Mouse (Mus musculus): ENCODE results near the gene Tmem9b.
A peak's percentile ranks its signal among the peaks of the same experiment; 100 is the strongest.

Tmem9b gene

DNA sequence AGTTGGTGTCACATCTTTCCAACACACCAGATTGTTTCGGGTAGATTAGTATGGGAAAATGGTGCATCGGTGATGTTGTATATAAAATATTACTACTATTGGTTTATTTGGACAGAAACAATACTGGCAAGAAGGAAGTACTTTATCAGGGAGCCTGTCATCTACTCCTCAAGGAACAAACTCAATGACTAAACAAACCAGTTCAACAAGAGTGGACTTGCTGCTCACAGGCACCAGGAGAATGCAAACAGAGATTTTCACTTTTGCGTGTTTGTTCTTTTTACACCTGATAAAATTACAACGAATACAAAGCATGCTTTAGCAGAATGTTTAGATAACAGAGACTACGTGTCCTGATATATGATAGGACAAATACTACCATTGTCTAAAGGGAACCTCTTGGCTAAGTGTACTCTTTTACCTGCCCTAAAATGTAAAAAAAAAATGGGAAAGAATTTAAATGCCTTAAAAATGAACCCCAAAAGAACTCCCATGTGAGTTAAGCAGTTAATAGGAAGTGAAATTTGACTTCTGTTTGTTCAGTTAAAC is 12.8 kb downstream of the Tmem9b start:
- no peak for DNase-seq (ENCODE audit: low read depth, low spot score)

DNA sequence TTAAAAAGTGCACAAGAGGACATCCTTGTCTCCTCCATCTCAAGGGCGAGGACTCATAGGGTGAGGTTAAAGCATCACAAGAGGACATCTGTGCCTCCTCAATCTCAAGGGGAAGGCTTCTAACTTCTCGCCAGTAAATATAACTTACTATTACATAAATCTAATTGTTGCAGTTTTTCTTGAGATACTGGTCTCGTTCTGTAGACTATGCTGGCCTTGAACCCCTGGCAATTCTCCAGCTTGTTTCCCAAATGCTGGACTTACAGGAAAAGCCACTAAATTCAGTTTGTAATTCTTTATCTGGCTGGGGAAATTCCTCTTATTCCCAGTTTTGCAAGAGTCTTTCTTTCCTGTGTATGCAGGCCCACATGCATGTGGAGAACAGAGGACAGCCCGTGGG is 17.9 kb downstream of the Tmem9b start:
- no peak for DNase-seq (ENCODE audit: low read depth, low spot score)

DNA sequence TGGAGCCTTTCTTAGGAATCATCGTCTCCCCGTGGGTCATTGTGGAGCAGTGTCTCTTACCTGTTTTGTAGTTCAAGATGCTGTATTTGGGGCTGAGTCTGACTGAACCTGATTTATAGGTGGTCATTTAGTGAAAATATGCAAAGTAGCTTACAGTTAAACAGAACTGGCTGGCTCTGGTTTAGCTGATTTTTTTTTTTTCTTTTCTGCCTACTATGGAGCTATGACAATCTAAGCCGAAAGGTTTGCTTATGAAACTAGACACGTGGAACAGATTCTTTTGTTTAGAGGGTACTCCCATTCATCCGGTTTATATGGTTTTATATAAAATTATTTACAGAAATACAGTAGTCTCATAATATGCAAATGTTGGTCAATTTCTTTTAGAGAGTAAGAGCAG is 21.0 kb downstream of the Tmem9b start, which contains the start of gene Ascl3:
TSS of gene Ascl3 (minus strand) at position 101 of the 400 bp plus-strand sequence.
- no peak for DNase-seq (ENCODE audit: low read depth, low spot score)

DNA sequence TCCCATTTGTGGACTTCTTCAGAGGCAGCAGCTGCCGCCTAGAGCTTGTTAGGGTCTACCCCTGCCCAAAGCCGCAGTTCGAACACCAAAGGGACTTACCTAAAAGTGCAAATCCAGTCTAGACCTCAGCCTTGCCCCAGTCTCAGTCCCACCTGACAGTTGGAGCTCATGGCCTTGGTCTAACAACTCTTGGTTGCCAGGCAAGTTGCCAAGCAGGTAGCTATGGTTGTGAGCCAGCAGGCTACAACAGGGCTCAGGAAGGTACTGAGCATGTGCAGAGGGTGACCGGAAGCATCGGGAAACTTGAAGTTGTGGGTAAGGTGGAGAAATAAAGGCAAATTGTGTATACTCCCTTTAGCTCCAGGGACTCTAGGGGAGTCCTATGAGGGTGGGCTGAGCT is 29.0 kb downstream of the Tmem9b start, which contains the start of gene BC051019:
TSS of gene BC051019 (minus strand) at position 154 of the 400 bp plus-strand sequence.
- DNase-seq (ENCODE audit: low read depth, low spot score), result no peak

DNA sequence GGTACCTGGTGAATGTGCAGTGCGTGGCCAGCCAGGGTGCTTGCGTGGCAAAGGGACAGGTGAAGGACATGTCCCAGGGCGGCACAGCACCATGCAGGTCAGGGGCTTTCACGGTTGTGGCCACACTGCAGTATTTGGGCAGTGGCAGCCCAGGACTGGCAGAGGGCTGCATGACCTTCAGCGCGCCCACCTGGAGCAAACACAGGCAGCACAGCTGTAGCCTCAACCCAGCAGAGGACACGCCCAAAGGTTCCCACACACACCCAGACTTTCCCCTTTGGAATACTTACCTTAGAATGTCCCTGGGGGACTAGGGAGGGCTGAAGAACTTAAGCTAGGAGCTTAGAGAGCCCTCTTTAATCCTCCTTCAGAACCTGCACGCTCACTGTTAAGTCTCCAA is 29.6 kb downstream of the Tmem9b start:
- no peak for DNase-seq (ENCODE audit: low read depth, low spot score)

DNA sequence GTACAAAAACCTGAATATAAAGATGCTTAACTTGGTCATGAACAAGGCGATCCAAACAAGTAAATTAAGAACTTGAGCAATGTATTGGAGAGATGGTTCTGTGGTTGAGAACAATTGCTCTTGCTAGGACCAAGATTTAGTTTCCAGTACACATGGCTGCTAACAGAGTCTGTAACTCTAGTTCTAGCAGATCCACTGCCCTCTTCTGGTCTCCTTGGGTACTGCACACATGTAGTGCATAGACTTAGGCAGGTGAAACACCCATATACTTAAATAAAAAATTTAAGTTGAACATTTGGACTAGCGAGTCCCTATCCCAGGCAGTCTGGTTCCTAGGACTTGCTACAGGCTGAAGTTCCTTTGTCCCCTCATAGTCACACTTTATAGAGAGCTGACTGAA is 30.1 kb downstream of the Tmem9b start:
- DNase-seq (ENCODE audit: low read depth, low spot score), result peak; percentile 45

DNA sequence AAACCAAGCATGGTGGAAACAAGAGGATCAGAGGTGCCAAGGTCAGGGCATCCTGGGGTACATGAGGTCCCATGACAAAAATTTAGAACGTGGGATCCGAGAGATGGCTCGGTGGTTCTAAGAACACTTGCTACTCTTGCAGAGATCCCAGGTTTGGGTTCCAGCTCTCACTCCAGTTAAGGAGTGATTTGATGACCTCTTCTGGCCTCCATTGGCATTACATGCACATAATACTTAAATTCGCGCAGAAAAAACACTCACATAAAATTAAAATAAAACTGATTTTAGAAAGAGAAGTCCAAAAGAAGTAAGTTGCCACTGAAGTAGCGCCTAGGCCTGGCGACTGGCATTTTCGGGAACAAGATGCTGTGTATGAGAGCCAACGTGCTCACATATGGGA is 33.4 kb downstream of the Tmem9b start:
- peak; percentile 37 for DNase-seq (ENCODE audit: low read depth, low spot score)

DNA sequence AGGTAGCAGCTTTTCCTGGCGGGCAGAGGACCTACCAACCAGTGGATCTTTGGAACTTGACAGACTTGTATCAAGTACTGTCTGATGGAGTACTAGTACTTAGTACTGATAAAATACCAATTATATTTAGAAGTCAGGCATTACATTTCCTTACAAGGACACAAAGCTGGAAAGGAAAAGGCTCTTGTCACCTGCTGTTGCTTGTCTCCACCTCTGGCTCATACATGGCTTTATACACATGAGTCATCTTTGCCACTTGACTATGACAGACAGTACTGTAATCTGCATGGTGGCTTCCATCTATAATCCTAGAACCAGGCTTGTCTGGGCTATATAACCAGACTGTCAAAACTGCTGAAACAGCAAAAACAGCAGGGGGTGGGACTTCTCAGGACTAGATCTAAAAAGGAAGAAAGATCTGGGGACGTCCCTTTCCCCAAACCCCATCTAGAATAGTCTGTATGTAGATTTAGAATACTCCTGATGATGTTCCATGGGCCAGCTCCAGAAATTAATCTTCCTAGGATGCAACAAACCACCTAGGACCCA is 39.2 kb downstream of the Tmem9b start:
- DNase-seq (ENCODE audit: low read depth, low spot score), result no peak

DNA sequence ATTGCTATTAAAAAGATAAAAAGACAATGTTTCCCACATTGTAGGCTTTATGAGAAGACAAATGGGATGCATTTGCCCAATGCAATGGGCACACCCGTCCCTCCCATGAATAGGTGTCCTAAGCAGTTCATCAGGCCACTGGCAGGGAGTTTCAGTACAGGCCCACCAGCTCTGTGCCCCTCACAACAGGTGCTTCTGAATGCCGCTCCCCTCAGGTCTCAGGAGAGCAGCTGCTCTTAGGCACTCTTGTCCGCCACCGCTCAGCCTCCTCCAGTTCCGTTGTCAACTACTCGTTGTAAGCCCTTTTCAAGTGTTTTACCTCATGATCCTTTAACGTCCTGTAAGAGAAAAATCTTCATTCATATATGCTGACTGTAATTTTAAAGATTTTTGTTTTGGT is 40.5 kb downstream of the Tmem9b start:
- no peak for DNase-seq (ENCODE audit: low read depth, low spot score)

DNA sequence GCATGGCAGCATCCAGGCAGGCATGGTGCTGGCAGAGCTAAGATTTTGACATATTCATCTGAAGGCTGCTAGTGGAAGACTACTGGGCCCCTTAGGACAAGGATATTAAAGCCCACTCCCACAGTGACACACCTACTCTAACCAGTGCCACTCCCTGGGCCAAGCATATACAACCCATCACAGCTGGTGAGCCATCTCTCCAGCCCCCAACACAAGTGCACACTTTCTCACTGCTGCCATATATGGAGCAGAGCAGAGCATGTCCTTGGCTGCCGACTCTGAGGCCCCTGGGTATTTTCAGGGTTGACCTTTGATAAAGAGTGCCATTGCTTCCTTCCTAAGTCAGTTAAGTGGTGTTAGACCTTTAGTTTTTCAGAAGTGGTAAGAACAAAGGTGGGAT is 42.6 kb downstream of the Tmem9b start:
- DNase-seq (ENCODE audit: low read depth, low spot score), result no peak

DNA sequence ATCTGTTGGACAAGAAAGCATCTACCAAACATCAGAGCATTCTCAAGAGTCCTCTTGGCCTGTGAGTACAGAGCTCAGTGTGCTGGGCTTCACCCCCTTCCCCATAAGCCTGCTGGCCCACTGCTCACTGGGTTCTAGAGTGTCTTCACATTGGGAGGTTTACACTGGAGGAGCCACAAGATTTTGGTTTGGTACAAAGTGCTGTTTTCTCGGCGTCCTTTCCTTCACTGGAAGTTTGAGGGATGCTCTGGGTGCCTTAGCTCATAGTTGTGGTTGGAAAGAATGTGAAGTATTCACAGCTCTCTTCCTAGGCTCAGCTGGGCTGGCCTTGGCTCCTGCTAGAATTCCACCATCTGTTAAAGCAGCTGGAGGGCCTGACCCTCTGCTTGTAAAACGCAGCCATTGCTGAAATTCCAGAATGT is 43.7 kb downstream of the Tmem9b start:
- no peak for DNase-seq (ENCODE audit: low read depth, low spot score)

DNA sequence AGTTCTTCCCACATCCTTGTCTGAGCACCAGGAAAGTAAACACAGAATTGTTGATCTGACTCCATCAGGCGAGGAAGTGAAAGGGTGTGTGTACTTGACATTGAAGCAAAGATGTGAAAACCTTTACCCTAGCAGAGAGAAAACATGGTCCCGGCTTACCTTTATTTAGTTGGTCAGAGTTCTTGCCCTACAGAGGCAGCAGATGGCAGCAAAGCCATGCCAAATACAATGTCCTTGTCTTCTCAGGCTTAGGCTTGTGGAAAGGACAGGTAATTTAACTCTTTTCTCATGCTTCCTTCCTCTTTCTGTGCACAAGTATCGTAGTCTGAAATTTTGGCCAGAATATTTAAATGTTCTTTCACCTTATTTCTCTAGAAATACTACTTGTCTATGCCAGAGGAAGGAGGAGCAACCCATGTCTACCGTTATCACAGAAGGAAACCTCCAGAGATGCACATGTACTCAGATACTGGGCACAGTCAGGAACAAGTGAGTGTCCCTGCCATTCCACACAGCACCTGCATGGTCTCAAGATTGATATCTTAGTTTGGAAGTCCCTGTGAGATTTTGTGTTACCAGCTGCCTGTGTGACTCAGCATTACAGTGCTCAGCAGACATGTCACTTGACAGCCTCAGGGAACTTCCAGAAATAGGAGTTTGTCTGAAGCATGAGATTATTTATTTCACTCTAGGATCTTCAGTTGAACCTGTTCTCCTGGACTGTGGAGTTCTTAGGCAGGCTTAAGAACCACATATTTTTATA is 45.5 kb downstream of the Tmem9b start:
- DNase-seq (ENCODE audit: low read depth, low spot score), result peak; percentile 85

DNA sequence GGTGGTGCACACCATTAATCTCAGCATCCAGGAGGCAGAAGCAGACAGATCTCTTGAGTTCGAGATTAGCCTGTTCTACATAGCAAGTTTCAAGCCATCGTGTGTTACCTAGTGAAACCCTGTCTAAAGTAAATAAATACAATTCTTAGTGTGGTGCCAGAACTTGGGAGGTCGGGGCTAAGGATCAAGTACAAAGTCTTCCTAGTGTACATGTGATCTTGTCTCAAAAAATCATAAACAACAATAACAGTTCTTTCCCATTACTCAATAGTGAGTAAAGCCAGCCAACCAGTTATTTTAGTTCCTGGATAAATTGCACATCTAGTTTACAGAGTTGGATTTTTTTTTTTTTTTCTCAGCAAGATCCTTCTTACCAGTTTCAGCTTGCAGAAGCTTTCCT is 48.2 kb downstream of the Tmem9b start:
- DNase-seq (ENCODE audit: low read depth, low spot score), result no peak

DNA sequence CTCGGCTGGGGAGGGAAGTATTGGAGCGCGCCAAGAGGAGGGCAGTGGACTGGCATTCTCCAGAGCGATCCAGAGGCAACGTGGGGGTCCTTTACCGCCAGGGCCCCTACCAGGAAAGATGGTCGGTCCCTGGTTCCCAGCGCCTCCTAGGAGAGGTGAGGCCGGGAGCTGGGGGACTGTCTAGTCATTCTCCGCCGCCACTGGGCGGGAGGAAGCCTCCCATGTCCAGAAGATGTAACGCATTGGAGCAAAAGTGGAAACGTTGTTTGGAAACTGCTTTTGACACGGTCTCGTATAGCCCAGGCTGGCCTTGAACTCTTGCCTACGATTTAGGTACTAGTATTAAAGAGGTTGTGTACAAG is 48.7 kb downstream of the Tmem9b start:
- DNase-seq (ENCODE audit: low read depth, low spot score), result no peak

DNA sequence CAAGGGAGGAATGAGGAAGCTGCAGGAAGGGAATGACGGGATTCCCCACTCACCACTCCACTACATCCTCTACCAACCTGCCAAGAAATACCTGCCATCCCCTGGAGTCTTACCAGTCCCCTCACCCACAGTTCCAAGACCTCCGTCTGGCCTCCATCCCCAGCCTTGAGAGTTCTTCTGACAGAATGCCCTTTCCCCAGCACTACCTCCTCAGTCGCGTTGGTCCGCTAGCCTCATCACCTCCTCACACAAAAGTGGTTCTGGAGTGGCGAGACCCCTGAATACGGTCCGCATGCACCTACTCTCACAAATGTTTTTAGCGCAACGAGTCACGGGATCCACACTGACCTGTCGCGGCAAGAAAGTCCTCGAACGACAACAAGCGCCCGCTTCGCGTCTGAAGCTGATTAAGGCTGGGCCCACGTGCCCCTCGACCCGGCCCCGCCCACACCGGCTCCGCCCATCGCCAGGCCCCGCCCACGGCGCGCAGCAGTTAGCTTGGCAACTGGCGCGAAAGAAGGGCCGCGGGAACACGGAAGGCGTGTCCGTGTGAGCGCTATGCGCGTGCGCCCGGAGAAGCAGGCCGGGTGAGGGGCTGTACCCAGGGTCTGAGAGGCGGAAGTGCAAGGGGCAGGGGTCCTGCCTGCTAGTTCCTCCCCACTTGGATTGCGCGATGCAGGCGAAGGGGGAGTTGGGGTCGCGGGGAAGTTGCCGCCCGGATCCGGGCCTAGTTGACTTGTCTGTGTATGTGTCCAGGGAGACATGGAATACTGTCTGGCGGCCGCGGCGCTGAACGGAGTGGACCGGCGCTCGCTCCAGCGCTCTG is 49.3 kb downstream of the Tmem9b start, which contains the start of the genes St5 and Akip1:
TSS of gene St5 (minus strand) at position 416 of the 826 bp plus-strand sequence.
TSS of gene Akip1 (plus strand) at position 501 of the 826 bp plus-strand sequence.
- peak; percentile 97 for DNase-seq (ENCODE audit: low read depth, low spot score)

DNA sequence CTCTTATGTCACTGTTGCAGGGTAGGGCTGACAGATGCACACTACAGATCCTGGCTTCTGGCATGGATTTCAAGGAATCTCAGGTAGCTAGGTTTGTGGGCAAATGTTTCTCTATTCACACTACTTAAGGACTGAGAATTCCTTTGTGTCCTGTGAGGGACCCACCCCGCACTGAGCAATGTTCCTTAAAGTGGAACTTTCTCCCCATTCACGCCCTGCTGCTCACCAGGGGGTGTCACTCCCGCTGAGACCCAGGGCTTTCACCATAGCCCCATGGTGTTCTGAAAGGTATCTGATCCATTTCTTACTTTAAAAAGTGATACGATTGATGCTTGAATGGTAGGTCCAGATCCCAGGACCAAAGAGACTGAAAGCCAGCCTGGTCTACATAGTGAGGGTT is 50.0 kb downstream of the Tmem9b start:
- DNase-seq (ENCODE audit: low read depth, low spot score), result no peak

DNA sequence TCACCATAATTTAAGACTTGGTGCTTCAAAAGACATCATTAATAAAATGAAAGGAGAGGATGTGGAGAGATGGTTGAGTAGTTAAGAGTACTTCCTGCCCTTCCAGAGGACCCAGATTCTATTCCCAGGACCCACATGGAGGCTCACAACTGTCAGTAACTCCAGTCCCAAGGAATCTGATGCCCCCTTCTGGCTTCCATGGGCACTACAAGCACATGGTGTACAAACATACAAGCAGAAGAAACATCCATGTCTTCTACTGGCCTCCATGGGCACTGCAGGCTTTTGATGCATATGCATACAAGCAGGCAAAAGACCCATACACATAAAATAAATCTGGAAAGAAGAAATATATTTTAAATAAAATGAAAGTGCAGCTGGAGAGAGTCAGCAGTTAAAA is 52.5 kb downstream of the Tmem9b start:
- DNase-seq (ENCODE audit: low read depth, low spot score), result peak; percentile 22

DNA sequence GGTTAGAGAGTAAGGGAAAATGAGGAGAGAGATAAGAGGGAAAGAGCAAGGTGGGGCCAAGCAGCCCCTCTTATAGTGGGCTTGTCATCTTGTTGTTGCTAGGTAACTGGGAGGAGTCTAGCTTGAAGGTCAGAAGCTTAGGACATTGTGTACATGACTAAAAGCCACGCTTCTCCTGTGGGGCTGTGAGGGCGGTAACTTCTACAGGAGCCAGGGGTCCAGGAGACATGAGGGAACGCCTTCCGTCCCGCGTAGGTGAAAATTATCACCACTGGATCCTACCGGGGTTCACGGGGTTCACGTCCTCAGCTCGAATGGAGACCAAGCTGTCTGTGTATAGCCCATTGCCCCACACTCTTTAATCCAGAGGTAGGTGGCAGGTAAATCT is 57.3 kb downstream of the Tmem9b start:
- DNase-seq (ENCODE audit: low read depth, low spot score), result no peak

DNA sequence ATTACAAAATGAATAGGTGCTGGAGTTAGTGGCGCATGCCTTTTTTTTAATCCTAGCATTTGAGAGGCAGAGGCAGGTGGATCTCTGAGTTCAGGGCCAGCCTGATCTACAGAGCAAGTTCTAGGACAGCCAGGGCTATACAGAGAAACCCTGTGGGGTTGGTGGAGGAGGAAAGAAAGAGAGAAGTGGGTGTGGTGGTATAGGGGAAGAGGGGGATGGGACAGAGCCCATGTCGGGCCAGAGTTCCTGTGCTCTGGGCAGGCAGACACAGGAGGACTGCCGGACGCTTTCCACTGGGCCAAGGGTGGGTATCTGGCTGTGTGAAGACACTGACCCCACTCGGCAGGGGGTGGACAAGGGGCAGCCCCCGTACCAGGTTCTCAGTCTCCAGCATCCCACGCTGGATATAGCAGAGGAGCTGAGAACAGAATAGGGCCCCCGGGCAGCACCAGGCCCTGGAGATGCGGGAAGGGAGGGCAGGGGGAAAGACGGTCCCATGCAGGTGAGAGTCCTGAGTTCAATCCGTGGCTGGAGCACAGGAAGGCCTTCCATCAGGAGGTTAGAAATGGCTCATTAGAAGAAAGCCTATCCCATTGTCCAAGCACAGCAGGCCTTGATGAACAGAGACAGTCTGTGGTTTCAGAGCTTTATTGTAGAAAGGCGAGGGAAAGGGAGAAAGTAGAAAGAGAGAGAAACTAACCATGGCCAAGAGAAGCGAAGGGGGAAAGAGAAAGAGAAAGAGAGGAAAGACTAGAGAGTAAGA is 57.9 kb downstream of the Tmem9b start:
- DNase-seq (ENCODE audit: low read depth, low spot score), result no peak

DNA sequence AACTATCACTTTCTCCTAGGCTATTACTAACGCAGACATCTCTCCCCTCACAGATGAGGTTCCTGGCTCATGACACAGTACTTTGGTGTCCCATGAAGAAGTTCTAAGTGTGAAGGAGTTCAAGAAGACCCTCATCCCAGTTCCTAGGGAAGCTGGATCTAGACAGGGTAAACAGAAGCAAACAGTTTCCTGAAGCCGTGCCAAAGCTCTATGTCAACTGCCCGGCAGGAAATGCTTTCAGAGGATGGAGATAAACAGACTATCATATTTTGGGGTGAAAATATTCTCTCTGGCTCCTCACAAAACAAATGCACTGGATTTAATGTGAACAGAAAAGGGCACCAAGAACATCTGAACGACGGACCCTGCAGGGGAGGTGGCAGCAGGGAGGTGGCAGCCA is 61.7 kb downstream of the Tmem9b start:
- DNase-seq (ENCODE audit: low read depth, low spot score), result no peak

DNA sequence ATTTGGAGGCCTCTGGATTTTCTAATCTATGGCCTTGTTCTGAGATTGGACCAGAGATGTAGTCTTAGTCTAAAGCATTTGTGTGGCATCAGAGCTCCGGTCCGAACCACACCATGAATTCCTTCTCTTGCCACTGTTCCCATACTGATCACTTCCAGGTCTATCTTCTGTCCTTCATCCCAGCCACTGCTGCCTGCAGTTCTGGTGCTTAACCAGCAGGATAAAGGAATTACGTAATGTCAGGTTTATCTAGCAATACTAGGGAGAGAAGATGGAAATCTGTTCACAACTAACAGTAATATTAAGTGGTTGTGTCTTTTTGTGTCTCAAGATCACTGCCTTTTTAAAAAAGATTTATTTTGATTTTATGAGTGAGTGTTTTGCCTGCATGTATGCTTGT is 62.6 kb downstream of the Tmem9b start:
- no peak for DNase-seq (ENCODE audit: low read depth, low spot score)
